Mouse (Mus musculus) adipocyte (in vitro differentiated cells): ENCODE measurements around the gene Scube2.

Source experiments
- DNase-seq: peaks from one replicate; pipeline ENCODE4 v3.0.0-alpha.2; 2016; ENCODE audit warnings: low spot score

Gene Scube2

GRCm38 (mm10) chr7:109865370-109866229, at the start of gene Scube2:
Gene Scube2 (minus strand): TSS chr7:109865679.
- no peak for DNase-seq

GRCm38 (mm10) chr7:109906165-109906564, 40.7 kb upstream of the Scube2 start:
- peak; percentile 5 for DNase-seq

- no peak for DNase-seq
Measured at GRCm38 (mm10) chr7:109900921-109901320, 35.4 kb upstream of the Scube2 start.

- DNase-seq = peak; percentile 7
Measured at GRCm38 (mm10) chr7:109898911-109899310, 33.4 kb upstream of the Scube2 start.

GRCm38 (mm10) chr7:109892530-109892929, 27.1 kb upstream of the Scube2 start:
- peak; percentile 59 for DNase-seq

GRCm38 (mm10) chr7:109891786-109892185, 26.3 kb upstream of the Scube2 start:
- DNase-seq = no peak

- DNase-seq = no peak
Measured at GRCm38 (mm10) chr7:109890256-109890655, 24.8 kb upstream of the Scube2 start.

- no peak for DNase-seq
Measured at GRCm38 (mm10) chr7:109889300-109889699, 23.8 kb upstream of the Scube2 start.

- DNase-seq = no peak
Measured at GRCm38 (mm10) chr7:109886249-109886648, 20.8 kb upstream of the Scube2 start.

GRCm38 (mm10) chr7:109882574-109882973, 17.1 kb upstream of the Scube2 start:
- DNase-seq = no peak

- DNase-seq = no peak
Measured at GRCm38 (mm10) chr7:109881561-109882099, 16.2 kb upstream of the Scube2 start.

- DNase-seq = no peak
Measured at GRCm38 (mm10) chr7:109879158-109879557, 13.7 kb upstream of the Scube2 start.

- DNase-seq = no peak
Measured at GRCm38 (mm10) chr7:109876085-109876484, 10.6 kb upstream of the Scube2 start.

- no peak for DNase-seq
Measured at GRCm38 (mm10) chr7:109875598-109875997, 10.1 kb upstream of the Scube2 start.

- DNase-seq = no peak
Measured at GRCm38 (mm10) chr7:109875033-109875432, 9.6 kb upstream of the Scube2 start.

GRCm38 (mm10) chr7:109873170-109873569, 7.7 kb upstream of the Scube2 start:
- no peak for DNase-seq

GRCm38 (mm10) chr7:109871232-109871631, 5.8 kb upstream of the Scube2 start:
- DNase-seq = no peak

- DNase-seq = no peak
Measured at GRCm38 (mm10) chr7:109868498-109868897, 3.0 kb upstream of the Scube2 start.

GRCm38 (mm10) chr7:109866643-109867042, 1.2 kb upstream of the Scube2 start:
- no peak for DNase-seq

- DNase-seq = no peak
Measured at GRCm38 (mm10) chr7:109863561-109863960, 1.9 kb downstream of the Scube2 start.

GRCm38 (mm10) chr7:109860162-109860561, 5.3 kb downstream of the Scube2 start:
- DNase-seq = no peak

GRCm38 (mm10) chr7:109859354-109859753, 6.1 kb downstream of the Scube2 start:
- no peak for DNase-seq

GRCm38 (mm10) chr7:109852752-109853212, 12.7 kb downstream of the Scube2 start:
- DNase-seq = no peak
